Mouse (Mus musculus) WW6 (cell line): ENCODE results near the gene Retreg1.
"Not testable (repeated sequence)": the region's sequence is repeated elsewhere in the genome, so short reads cannot be mapped to it uniquely, and the experiment has no call there.

Experiments
- DNase-seq: peaks from one replicate; pipeline ENCODE4 v3.0.0-alpha.2; 2013; ENCODE audit warnings: low read depth, low spot score

The Retreg1 gene

DNA sequence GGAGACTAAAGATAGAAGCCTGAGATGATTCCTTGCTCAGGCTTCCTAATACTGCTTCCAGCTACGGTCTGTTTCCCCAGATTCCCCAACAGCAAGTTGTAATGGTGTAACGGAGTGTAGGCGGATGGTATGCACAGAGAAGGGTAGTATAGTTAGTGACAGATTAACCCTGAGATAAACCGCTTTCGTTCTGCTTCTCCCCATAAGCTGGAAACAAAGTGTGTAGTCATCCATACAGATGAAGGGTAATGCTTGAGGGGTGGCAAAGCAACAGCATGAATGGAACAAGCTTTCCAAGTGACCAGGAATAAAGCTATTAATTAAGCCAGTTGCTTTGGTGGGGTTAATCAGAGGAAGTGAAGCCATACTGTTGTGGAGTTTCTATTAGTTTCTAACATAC lies 156.6 kb downstream of the Retreg1 start:
- not testable (repeated sequence) for DNase-seq

DNA sequence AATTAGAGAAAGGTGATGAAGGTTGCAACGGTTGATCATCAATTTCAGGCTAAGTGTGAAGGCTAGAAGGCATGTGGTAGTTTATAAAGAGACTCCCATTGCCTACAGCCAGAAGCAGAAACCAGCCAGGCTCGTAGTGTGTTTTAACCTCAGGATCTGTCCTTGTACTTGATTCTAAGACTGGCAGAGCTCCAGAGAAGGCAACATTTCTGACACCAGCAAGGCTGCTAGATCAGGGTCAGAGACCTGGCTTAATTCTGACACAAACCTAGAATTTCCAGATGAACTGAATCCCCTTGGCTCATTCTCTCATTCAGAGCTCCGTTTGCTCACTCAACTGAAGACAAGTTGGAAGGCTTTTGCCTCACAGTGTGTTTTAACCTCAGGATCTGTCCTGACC lies 165.6 kb downstream of the Retreg1 start:
- DNase-seq: no peak

DNA sequence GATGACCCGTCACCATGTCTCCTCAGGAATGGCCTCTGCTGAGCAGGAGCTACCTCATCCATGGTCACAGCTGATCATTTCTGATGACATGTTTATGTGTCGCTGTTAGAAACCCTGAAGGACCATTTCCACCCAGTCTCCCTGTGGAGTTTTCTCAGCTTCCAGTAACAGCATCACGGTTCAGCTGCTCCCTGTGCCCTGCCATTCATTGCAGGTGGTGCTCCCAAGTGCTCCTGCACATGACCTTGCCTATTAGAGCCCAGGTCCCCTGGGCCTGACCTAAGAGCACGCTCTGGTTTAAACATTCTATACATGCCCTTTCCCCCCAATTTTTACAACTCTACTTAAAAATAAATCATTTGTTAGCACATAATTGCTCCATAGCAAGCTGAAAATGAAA lies 169.9 kb downstream of the Retreg1 start:
- DNase-seq: no peak

DNA sequence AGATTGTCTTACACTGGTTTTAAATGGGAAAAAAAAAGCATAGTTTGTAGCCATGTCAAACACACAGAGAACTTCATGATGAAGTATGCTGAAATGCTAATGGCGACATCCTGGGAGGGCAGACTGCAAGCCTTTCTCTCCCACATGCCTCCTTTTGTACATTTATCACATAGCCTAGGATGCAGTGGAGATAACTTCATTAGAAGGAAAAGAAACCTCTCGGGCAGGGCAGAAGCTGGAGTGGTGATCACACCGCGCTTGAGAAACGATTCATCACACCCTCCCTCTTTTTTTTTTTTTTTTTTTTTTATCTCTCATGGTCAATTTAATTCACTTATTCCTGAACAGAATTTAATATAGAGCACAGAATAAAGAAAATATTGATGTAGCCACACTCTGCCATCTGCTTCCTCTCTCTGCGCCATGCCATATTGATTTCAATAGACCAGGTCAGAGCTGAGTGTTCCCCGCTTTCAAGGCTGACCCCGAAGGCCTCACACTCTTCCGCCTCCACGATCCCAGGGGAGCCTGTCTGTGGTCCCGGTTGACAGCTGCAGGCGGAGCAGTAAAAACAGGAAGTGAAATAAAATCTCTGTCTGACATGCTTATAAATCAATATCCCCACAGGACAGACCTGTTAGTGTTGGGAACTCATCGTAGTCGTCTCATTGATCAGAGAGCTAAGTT lies 173.1 kb downstream of the Retreg1 start:
- no peak for DNase-seq

DNA sequence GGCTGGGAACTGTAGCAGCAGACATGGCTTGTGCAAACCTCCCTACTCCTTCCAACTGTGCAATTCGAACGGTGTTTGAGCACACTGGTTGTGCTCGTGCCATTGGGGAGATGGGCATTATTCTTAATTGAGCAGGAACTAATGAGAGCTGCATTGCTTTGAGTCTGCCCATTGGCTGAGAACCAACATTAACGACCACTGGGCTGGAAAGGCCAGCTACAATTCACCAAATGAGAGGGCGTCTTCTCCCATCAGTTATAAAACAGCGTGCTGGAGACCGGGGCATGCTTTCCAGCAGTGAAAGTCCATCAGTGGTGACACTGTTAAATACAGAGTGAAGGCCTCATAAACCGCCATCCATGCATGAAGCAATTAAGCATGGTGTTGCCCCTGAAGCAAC lies 178.7 kb downstream of the Retreg1 start:
- DNase-seq: no peak

DNA sequence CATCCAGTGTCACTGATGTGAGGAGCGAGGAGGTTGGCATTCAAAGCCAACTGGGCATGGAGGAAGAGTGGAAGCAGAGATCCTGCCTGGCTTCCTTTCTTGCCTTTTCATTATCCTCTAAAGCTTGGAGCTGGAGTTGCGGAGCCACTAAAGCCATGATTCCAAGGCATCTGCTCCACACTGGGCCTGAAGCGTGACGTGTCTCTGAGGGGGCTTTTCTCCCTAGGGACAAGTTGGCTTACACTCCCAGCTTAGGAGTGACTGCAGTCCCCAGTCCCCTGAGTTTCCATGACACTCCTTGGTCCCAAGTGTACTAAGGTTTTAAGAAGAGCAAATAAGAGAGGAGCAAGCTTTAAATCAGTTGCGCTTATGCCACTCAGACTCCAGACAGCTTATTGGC lies 179.7 kb downstream of the Retreg1 start:
- DNase-seq: no peak
